Mouse (Mus musculus): Measurements from ENCODE around the gene Fggy. TPM values are rescaled to one million over a fixed set of nuclear protein-coding genes. Genes with fewer than 3 reads are reported as not detected.
A peak's percentile ranks its signal among the peaks of the same experiment; 100 is the strongest.

The Fggy gene
- total and polyA plus RNA-seq, 3 experiments: 3.8 to 9.7 (median 7.4) TPM

- H3K27ac ChIP-seq: no peak overlapping the region
- no peaks in the 10 kb centered on the region for H3K4me1 ChIP-seq (ENCODE audit: control insufficient read depth, insufficient read depth, low read length)
- no peak overlapping the region for H3K4me3 ChIP-seq
- DNase-seq: no peak
- WGBS: 96% methylated on average over 1 of the region's 1 CpGs
- no peaks in the 10 kb centered on the region for H3K27me3 ChIP-seq (ENCODE audit: control insufficient read depth, insufficient read depth, low read length)
- no peaks in the 10 kb centered on the region for H3K36me3 ChIP-seq (ENCODE audit: control insufficient read depth, insufficient read depth, low read length)
- no peak overlapping the region for H3K9ac ChIP-seq (ENCODE audit: low read depth, low read length)
- no peak for TF ChIP-seq EP300 (IDR thresholded peaks at IDR 0.05; ENCODE audit: insufficient read depth, low read depth, low read length)
- no peak for TF ChIP-seq CTCF (IDR thresholded peaks at IDR 0.05)
- TF ChIP-seq POLR2A (IDR thresholded peaks at IDR 0.05; ENCODE audit: insufficient read depth, low read depth, low read length): no peak
- H3K79me2 ChIP-seq (replicated peaks; ENCODE audit: control insufficient read depth, insufficient read depth, low read length): no peaks in the 10 kb centered on the region
- intact Hi-C loops (cut with DNase I): no loop called here
Observed at GRCm38 (mm10) chr4:95603254-95603653, 45.9 kb downstream of the Fggy start.

GRCm38 (mm10) chr4:95610663-95611062 lies 53.4 kb downstream of the Fggy start:
- intact Hi-C loops (cut with DNase I): loop anchor here (10.0 kb wide), 1 partner anchor 156 kb away; no protein-coding TSS in a partner anchor
- no peak for TF ChIP-seq EP300 (IDR thresholded peaks at IDR 0.05; ENCODE audit: insufficient read depth, low read depth, low read length)
- TF ChIP-seq CTCF (IDR thresholded peaks at IDR 0.05): no peak
- TF ChIP-seq POLR2A (IDR thresholded peaks at IDR 0.05; ENCODE audit: insufficient read depth, low read depth, low read length): no peak
- Histone ChIP-seq H3K27ac (no peak overlapping the region), H3K36me3 (ENCODE audit: control insufficient read depth, insufficient read depth, low read length) (no peaks in the 10 kb centered on the region), H3K4me1 (ENCODE audit: control insufficient read depth, insufficient read depth, low read length) (no peaks in the 10 kb centered on the region), H3K9ac (ENCODE audit: low read depth, low read length) (no peak overlapping the region), H3K27me3 (ENCODE audit: control insufficient read depth, insufficient read depth, low read length) (no peaks in the 10 kb centered on the region), H3K4me3 (no peak overlapping the region), H3K79me2 (replicated peaks; ENCODE audit: control insufficient read depth, insufficient read depth, low read length) (no peaks in the 10 kb centered on the region)
- WGBS: 94% methylated on average over 1 of the region's 1 CpGs
- no peak for DNase-seq

GRCm38 (mm10) chr4:95611390-95611789 lies 54.1 kb downstream of the Fggy start:
- H3K36me3 ChIP-seq (ENCODE audit: control insufficient read depth, insufficient read depth, low read length): no peaks in the 10 kb centered on the region
- WGBS: 79% methylated on average over 6 of the region's 6 CpGs
- no peak overlapping the region for H3K9ac ChIP-seq (ENCODE audit: low read depth, low read length)
- intact Hi-C loops (cut with DNase I): loop anchor here (10.0 kb wide), 1 partner anchor 157 kb away; no protein-coding TSS in a partner anchor
- DNase-seq: peak in 1 of 2 experiments; percentile 14
- H3K27me3 ChIP-seq (ENCODE audit: control insufficient read depth, insufficient read depth, low read length): no peaks in the 10 kb centered on the region
- TF ChIP-seq CTCF (IDR thresholded peaks at IDR 0.05) (no peak), POLR2A (IDR thresholded peaks at IDR 0.05; ENCODE audit: insufficient read depth, low read depth, low read length) (no peak), EP300 (IDR thresholded peaks at IDR 0.05; ENCODE audit: insufficient read depth, low read depth, low read length) (no peak)
- no peaks in the 10 kb centered on the region for H3K79me2 ChIP-seq (replicated peaks; ENCODE audit: control insufficient read depth, insufficient read depth, low read length)
- no peaks in the 10 kb centered on the region for H3K4me1 ChIP-seq (ENCODE audit: control insufficient read depth, insufficient read depth, low read length)
- H3K27ac ChIP-seq: no peak overlapping the region
- H3K4me3 ChIP-seq: no peak overlapping the region

- TF ChIP-seq POLR2A (IDR thresholded peaks at IDR 0.05; ENCODE audit: insufficient read depth, low read depth, low read length) (no peak), CTCF (IDR thresholded peaks at IDR 0.05) (no peak), EP300 (IDR thresholded peaks at IDR 0.05; ENCODE audit: insufficient read depth, low read depth, low read length) (no peak)
- no peak overlapping the region for H3K4me3 ChIP-seq
- no peaks in the 10 kb centered on the region for H3K79me2 ChIP-seq (replicated peaks; ENCODE audit: control insufficient read depth, insufficient read depth, low read length)
- H3K27me3 ChIP-seq (ENCODE audit: control insufficient read depth, insufficient read depth, low read length): no peaks in the 10 kb centered on the region
- H3K4me1 ChIP-seq (ENCODE audit: control insufficient read depth, insufficient read depth, low read length): no peaks in the 10 kb centered on the region
- H3K36me3 ChIP-seq (ENCODE audit: control insufficient read depth, insufficient read depth, low read length): no peaks in the 10 kb centered on the region
- intact Hi-C loops (cut with DNase I): no loop called here
- H3K9ac ChIP-seq (ENCODE audit: low read depth, low read length): no peak overlapping the region
- 82% methylated on average over 3 of the region's 3 CpGs for WGBS
- no peak overlapping the region for H3K27ac ChIP-seq
- no peak for DNase-seq
Observed at GRCm38 (mm10) chr4:95621046-95621445, 63.7 kb downstream of the Fggy start.

- TF ChIP-seq EP300 (IDR thresholded peaks at IDR 0.05; ENCODE audit: insufficient read depth, low read depth, low read length): no peak
- TF ChIP-seq POLR2A (IDR thresholded peaks at IDR 0.05; ENCODE audit: insufficient read depth, low read depth, low read length): no peak
- TF ChIP-seq CTCF (IDR thresholded peaks at IDR 0.05): no peak
- H3K27me3 ChIP-seq (ENCODE audit: control insufficient read depth, insufficient read depth, low read length): no peaks in the 10 kb centered on the region
- 53% methylated on average over 3 of the region's 3 CpGs for WGBS
Observed at GRCm38 (mm10) chr4:95624696-95625095, 67.4 kb downstream of the Fggy start.

GRCm38 (mm10) chr4:95625651-95626050 lies 68.3 kb downstream of the Fggy start:
- WGBS: 70% methylated on average over 4 of the region's 4 CpGs

More at GRCm38 (mm10) chr4:95624696-95625095, 67.4 kb downstream of the Fggy start:
- no peak overlapping the region for H3K4me3 ChIP-seq
- no peak for DNase-seq
- no peaks in the 10 kb centered on the region for H3K36me3 ChIP-seq (ENCODE audit: control insufficient read depth, insufficient read depth, low read length)
- H3K27ac ChIP-seq: no peak overlapping the region
- H3K79me2 ChIP-seq (replicated peaks; ENCODE audit: control insufficient read depth, insufficient read depth, low read length): no peaks in the 10 kb centered on the region
- H3K4me1 ChIP-seq (ENCODE audit: control insufficient read depth, insufficient read depth, low read length): no peaks in the 10 kb centered on the region
- H3K9ac ChIP-seq (ENCODE audit: low read depth, low read length): no peak overlapping the region
- intact Hi-C loops (cut with DNase I): no loop called here

More at GRCm38 (mm10) chr4:95625651-95626050, 68.3 kb downstream of the Fggy start:
- Histone ChIP-seq H3K4me1 (ENCODE audit: control insufficient read depth, insufficient read depth, low read length) (no peaks in the 10 kb centered on the region), H3K36me3 (ENCODE audit: control insufficient read depth, insufficient read depth, low read length) (no peaks in the 10 kb centered on the region), H3K79me2 (replicated peaks; ENCODE audit: control insufficient read depth, insufficient read depth, low read length) (no peaks in the 10 kb centered on the region), H3K4me3 (no peak overlapping the region), H3K9ac (ENCODE audit: low read depth, low read length) (no peak overlapping the region), H3K27ac (no peak overlapping the region), H3K27me3 (ENCODE audit: control insufficient read depth, insufficient read depth, low read length) (no peaks in the 10 kb centered on the region)
- TF ChIP-seq POLR2A (IDR thresholded peaks at IDR 0.05; ENCODE audit: insufficient read depth, low read depth, low read length): no peak
- TF ChIP-seq EP300 (IDR thresholded peaks at IDR 0.05; ENCODE audit: insufficient read depth, low read depth, low read length): no peak
- TF ChIP-seq CTCF (IDR thresholded peaks at IDR 0.05): no peak
- intact Hi-C loops (cut with DNase I): no loop called here
- DNase-seq: no peak
